Mouse (Mus musculus) ES-E14 (cell line): ENCODE results near the gene Rbpj. TPM values are rescaled to one million over a fixed set of nuclear protein-coding genes. Genes with fewer than 3 reads are reported as not detected.

Experiments used
- DNase-seq: peaks from one replicate; pipeline ENCODE4 v3.0.0-alpha.2; 2013; ENCODE audit warnings: low read depth, low spot score
- H3K27ac ChIP-seq: 2 replicates; pipeline ENCODE4 v1.5.1; 2012; ENCODE audit warnings: low read depth, mild to moderate bottlenecking, low read length, moderate library complexity, mixed read lengths; ENCODE audit not compliant: poor library complexity, insufficient read depth, severe bottlenecking
- H3K36me3 ChIP-seq: 2 replicates; pipeline ENCODE4 v1.6.1; 2012; ENCODE audit warnings: mild to moderate bottlenecking, low read length, moderate library complexity, mixed read lengths; ENCODE audit not compliant: control insufficient read depth, poor library complexity, insufficient read depth, severe bottlenecking
- H3K4me1 ChIP-seq, 2 experiments: fragments of 150-350 bp in 1 of 2; sonication (generic) in 1 of 2; 2 replicates each; pipeline ENCODE4 v1.6.1; 2012; ENCODE audit warnings: low read length in 2 of 2, mild to moderate bottlenecking in 1 of 2, mixed read lengths in 1 of 2; ENCODE audit not compliant: control insufficient read depth in 2 of 2, insufficient read depth in 2 of 2, poor library complexity in 1 of 2
- H3K4me3 ChIP-seq, 2 experiments: fragments of 150-350 bp in 1 of 2; sonication (generic) in 1 of 2; 2 replicates each; pipeline ENCODE4 v1.5.1; 2012; ENCODE audit warnings: low read length in 2 of 2, low read depth in 1 of 2, mild to moderate bottlenecking in 1 of 2, mixed read lengths in 1 of 2; ENCODE audit not compliant: insufficient read depth in 1 of 2, poor library complexity in 1 of 2, severe bottlenecking in 1 of 2
- H3K9ac ChIP-seq: 2 replicates; pipeline ENCODE4 v1.6.1; 2012; ENCODE audit warnings: low read depth, mild to moderate bottlenecking, low read length, mixed read lengths; ENCODE audit not compliant: poor library complexity, insufficient read depth, severe bottlenecking
- H3K9me3 ChIP-seq: fragments of 150-350 bp; sonication (generic); 2 replicates; pipeline ENCODE4 v1.6.1; 2012; ENCODE audit warnings: low read depth, mild to moderate bottlenecking, low read length; ENCODE audit not compliant: control insufficient read depth, insufficient read depth
- CHD2 ChIP-seq: IDR thresholded peaks from 2 replicates; pipeline ENCODE4 v1.6.1; 2014; ENCODE audit warnings: mild to moderate bottlenecking, low read depth, low read length, inconsistent platforms
- HCFC1 ChIP-seq: IDR thresholded peaks from 2 replicates; pipeline ENCODE4 v1.6.1; 2012; ENCODE audit warnings: low read length, inconsistent platforms, borderline replicate concordance; ENCODE audit not compliant: insufficient read depth
- MAFK ChIP-seq: IDR thresholded peaks from 2 replicates; pipeline ENCODE4 v1.6.1; 2014; ENCODE audit warnings: mild to moderate bottlenecking, low read depth, low read length, inconsistent platforms; ENCODE audit not compliant: insufficient read depth
- ZC3H11A ChIP-seq: IDR thresholded peaks from 2 replicates; pipeline ENCODE4 v1.6.1; 2012; ENCODE audit warnings: low read depth, mild to moderate bottlenecking, inconsistent platforms, low read length, borderline replicate concordance
- ZNF384 ChIP-seq: IDR thresholded peaks from 2 replicates; pipeline ENCODE4 v1.6.1; 2012; ENCODE audit warnings: low read depth, low read length, inconsistent platforms
- in situ Hi-C, 2 experiments: fragments of 600-800 bp; cut with MboI; formaldehyde crosslinking; loops; one replicate each; pipeline ENCODE4 v1.15.1; 2025; ENCODE audit warnings: low sequenced_read_pairs in 2 of 2, inconsistent platforms in 1 of 2; ENCODE audit not compliant: unreplicated experiment in 2 of 2
- total RNA-seq: library from RNA; depleted of rRNA; stranded (reverse); fragments of 300-350 nt; gene quantifications from 2 replicates; pipeline ENCODE4 v1.2.3, GENCODE M21; 2012

The Rbpj gene
- total RNA-seq, 1 experiment: 159 TPM

DNA sequence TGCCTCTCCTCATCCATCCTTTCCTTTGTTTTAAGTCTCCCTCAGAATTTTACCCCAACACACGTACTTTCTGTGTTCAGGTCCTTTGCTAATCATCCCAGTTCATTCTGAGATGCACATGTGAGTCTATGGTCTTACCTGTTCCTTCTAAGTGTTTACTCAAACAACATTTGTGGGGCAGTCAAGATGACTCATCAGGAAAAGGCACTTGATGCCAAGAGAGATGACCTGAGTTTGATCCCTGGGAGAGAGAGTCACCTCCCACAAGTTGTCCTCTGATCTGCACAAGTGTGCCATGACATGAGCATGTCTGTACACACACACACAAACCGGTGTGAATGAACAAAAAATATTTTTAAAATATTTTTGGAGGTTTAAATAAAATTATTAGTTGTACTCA, 15.1 kb downstream of the Rbpj start:
- Histone ChIP-seq H3K4me1 (peaks cover 2 to 20% of the 10 kb centered on the region in 2 experiments; a peak in 3 of 4 replicates), H3K27ac (no peak overlapping the region), H3K9me3 (no peaks in the 10 kb centered on the region), H3K4me3 (no peak overlapping the region), H3K9ac (no peak overlapping the region), H3K36me3 (no peaks in the 10 kb centered on the region)
- TF ChIP-seq ZC3H11A (no peak), ZNF384 (no peak), HCFC1 (no peak)
- in situ Hi-C loops: no loop called here
- no peak for DNase-seq

DNA sequence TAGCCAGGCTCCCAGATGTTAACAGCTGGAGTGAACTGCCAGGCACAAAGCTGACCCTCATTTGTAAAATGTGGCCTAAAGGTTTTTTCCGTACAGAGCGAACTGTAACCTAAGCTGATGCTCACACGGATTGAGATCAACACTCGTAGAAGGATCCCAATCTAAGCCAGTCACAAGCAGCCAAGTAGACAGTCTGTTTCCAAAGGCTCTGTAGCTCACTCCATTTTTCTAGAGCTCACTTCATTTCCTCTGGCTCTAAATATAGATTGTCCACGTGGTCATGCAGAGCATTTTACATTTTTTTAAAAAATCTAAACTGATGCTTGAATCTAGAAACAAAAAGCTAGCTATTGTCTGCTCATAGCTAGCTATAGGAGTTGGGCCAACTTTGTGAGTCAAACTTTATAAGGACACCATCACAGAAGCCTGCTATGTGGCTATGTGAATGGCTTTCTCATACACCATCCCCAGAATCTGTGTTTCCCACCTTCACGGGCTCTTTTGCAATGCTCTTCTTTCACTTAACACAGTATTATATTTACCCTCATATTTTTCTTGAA, 19.2 kb downstream of the Rbpj start:
- H3K9me3 ChIP-seq: no peaks in the 10 kb centered on the region
- no peak overlapping the region for H3K9ac ChIP-seq
- DNase-seq: no peak

DNA sequence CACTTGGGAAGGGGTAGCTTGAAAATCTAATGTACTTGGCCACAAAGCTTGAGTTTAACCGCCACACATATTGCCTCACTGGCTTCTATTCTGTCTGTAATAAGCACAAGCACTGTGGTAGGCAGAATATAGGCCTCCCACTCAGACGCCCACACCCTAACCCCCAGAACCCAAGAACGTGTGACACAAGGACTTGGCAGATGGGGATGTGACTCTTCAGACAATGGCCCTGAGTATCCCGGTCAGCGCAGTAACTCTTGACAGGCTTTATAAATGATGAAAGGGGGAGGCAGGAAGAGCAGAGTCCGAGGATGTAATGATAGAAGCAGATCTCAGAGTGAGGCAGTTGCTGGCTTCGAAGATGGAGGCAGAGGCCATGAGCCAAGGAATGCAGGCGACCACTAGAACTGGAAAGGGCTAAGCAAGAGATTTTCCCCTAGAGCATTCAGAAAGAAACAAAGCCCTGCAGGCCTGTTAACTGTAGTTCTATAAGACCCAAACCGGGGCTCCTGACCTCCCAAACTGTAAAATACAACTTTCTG, 20.1 kb downstream of the Rbpj start:
- TF ChIP-seq ZNF384: no peak
- TF ChIP-seq ZC3H11A: no peak
- TF ChIP-seq HCFC1: no peak
- no peak for TF ChIP-seq CHD2
- TF ChIP-seq MAFK: no peak
- H3K9me3 ChIP-seq: no peaks in the 10 kb centered on the region
- H3K36me3 ChIP-seq: no peaks in the 10 kb centered on the region
- DNase-seq: no peak
- in situ Hi-C loops: no loop called here
- H3K9ac ChIP-seq: no peak overlapping the region
- H3K4me1 ChIP-seq: peaks cover 2 to 15% of the 10 kb centered on the region in 2 experiments; a peak in 1 of 4 replicates
- H3K27ac ChIP-seq: no peak overlapping the region
- H3K4me3 ChIP-seq: no peak overlapping the region

More for the DNA sequence above, 19.2 kb downstream of the Rbpj start:
- TF ChIP-seq ZNF384: no peak
- TF ChIP-seq CHD2: no peak
- no peak for TF ChIP-seq MAFK
- TF ChIP-seq HCFC1: no peak
- no peak for TF ChIP-seq ZC3H11A
- in situ Hi-C loops: no loop called here
- Histone ChIP-seq H3K4me3 (no peak overlapping the region), H3K36me3 (no peaks in the 10 kb centered on the region), H3K4me1 (peaks cover 2 to 15% of the 10 kb centered on the region in 2 experiments; a peak in 1 of 4 replicates), H3K27ac (no peak overlapping the region)

DNA sequence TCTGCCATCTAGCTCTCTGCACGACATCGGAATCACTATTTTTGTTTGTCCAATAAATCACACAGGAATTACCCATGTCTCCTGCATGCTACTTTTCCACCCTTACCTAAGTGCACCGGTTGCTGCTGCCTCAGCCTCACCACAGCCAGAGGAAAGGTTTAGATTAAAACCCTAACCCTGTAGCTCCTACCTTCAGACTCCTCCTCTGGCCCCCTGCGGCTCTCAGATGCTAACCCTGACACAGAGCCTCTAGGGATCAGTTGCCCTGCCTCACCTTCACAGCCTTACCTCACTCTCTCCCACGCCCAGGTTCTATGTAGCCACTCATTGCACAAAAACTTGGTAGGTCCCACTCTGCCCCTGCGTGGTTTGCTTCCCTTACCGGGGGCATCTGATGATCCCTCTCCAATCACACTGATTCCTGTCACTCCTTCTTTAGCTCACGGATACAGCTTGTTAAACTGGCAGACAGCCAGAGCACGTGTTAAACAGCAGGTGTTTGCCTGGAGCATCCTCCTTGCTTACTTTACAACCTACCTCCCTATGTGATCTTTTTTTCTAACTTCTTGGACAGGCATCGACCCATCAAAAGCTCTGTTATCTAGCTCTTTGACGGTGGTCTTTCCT, 21.1 kb downstream of the Rbpj start:
- in situ Hi-C loops: no loop called here
- TF ChIP-seq CHD2: no peak
- TF ChIP-seq MAFK: no peak
- no peak for TF ChIP-seq HCFC1
- TF ChIP-seq ZC3H11A: no peak
- no peak for TF ChIP-seq ZNF384

More for the DNA sequence above, 21.1 kb downstream of the Rbpj start:
- Histone ChIP-seq H3K9ac (no peak overlapping the region), H3K27ac (no peak overlapping the region), H3K4me1 (peaks cover 2 to 15% of the 10 kb centered on the region in 2 experiments; a peak in 1 of 4 replicates), H3K4me3 (no peak overlapping the region), H3K9me3 (no peaks in the 10 kb centered on the region), H3K36me3 (no peaks in the 10 kb centered on the region)
- no peak for DNase-seq
